ENCODE assay signal across 8 mouse cellular contexts in the genomic region with DNA sequence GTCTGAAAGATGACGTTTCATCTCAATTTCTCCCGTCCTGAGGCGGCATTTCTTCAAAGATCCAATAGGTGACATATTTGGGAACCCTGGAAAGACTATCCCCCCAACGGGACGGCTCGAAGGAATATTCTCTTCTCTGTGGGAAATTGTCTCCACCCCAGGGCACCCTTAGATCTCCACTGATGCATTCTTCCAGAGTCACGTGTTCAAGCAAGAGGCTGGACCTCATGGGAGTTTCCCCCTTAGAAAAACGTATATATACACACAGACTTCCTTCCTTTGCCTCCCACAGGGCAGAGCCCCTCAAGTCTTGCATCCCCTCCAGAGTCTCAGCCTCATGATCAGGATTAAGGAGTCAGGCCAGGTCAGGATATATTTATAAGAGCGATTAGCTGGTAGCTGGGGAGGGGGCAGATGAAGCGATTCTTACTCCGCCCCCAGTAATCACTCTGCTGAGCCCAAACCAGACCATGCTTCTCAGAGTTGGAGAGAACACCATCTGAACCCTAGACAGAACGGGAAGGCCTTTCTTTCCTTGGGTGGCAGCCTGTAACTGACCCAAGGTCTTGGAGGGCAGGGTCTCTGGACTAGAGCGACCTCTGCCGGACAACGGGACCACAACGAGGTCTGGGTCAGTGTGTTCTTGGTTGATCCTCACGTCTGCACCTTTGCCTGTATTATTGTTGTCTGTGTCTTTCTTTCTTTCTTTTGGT. TPM values are rescaled to one million over a fixed set of nuclear protein-coding genes. Genes with fewer than 3 reads are reported as not detected.
DNase-seq lines count a peak whose midpoint lies in the region; ATAC-seq lines count a peak whose summit lies in the region.

Gene Rtbdn (plus strand): TSS at position 464 of the 713 bp plus-strand sequence.

- H3K27me3 ChIP-seq in heart, embryonic 15.5 days: peaks cover 84% of the 10 kb centered on the region
- peaks cover 54% of the 10 kb centered on the region for H3K27me3 ChIP-seq in forebrain, embryonic 15.5 days

- H3K36me3 ChIP-seq in heart, embryonic 15.5 days: no peaks in the 10 kb centered on the region
- H3K36me3 ChIP-seq in forebrain, embryonic 15.5 days: no peaks in the 10 kb centered on the region

- no peak for DNase-seq in heart, adult 8-10 months (ENCODE audit: low spot score)
- DNase-seq in brain, adult 2 months (ENCODE audit: low read depth, low spot score): peak; percentile 77
- no peak for DNase-seq in adrenal gland, adult 8-10 months
- no peak for DNase-seq in spleen, postnatal 14 days (ENCODE audit: low spot score in 2 of 2)

- ATAC-seq in heart, embryonic 15.5 days (replicated peaks; ENCODE audit: insufficient number of reproducible peaks, insufficient read depth, low FRiP score, low read depth): 0 out of 2 replicates have a peak, but pooled peaks have one; percentile 11
- peak; percentile 24; the same call in 1 of the 2 replicates for ATAC-seq in forebrain, embryonic 15.5 days (replicated peaks)
- peak; percentile 35; the same call in 1 of the 2 replicates for ATAC-seq in megakaryocyte, adult 5-6 weeks (ENCODE audit: poor library complexity, severe bottlenecking)
- ATAC-seq in megakaryocyte progenitor cell, adult 5-6 weeks (replicated peaks; ENCODE audit: poor library complexity): no peak

- no peak within 1 kb of the TSS for H3K27ac ChIP-seq in heart, embryonic 15.5 days
- peak within 1 kb of the TSS; percentile 46 for H3K27ac ChIP-seq in forebrain, embryonic 15.5 days (replicated peaks)

- H3K4me3 ChIP-seq in heart, embryonic 15.5 days: peak within 1 kb of the TSS; percentile 43
- H3K4me3 ChIP-seq in forebrain, embryonic 15.5 days: peak within 1 kb of the TSS; percentile 63

- peaks cover 15% of the 10 kb centered on the region for H3K4me1 ChIP-seq in heart, embryonic 15.5 days (replicated peaks)
- H3K4me1 ChIP-seq in forebrain, embryonic 15.5 days: peaks cover 29% of the 10 kb centered on the region

- 10% methylated on average over 17 of the region's 17 CpGs for WGBS in heart, embryonic 15.5 days
- 6% methylated on average over 17 of the region's 17 CpGs for WGBS in forebrain, embryonic 15.5 days

- H3K9ac ChIP-seq in heart, embryonic 15.5 days: no peak within 1 kb of the TSS
- peak within 1 kb of the TSS; percentile 70 for H3K9ac ChIP-seq in forebrain, embryonic 15.5 days (replicated peaks)

- peak within 1 kb of the TSS; percentile 63 for H3K4me2 ChIP-seq in heart, embryonic 15.5 days
- H3K4me2 ChIP-seq in forebrain, embryonic 15.5 days (replicated peaks): peak within 1 kb of the TSS; percentile 78

- H3K9me3 ChIP-seq in heart, embryonic 15.5 days (replicated peaks): no peaks in the 10 kb centered on the region
- H3K9me3 ChIP-seq in forebrain, embryonic 15.5 days: no peaks in the 10 kb centered on the region

RNA-seq across cellular contexts. Expression of gene Rtbdn, which starts in this region (rescaled TPM):
- polyA plus RNA-seq in heart, embryonic 15.5 days (2015; fragmentation: Nextera tagmentation; extraction: Ambion mirVana): 0.26 TPM in 1 of 2 replicates, not detected in the other
- not detected for total RNA-seq in heart, adult 8-10 months (2022)
- 2.0 and 2.3 TPM in 2 replicates for polyA plus RNA-seq in forebrain, embryonic 15.5 days (2015; fragmentation: Nextera tagmentation; extraction: Ambion mirVana)
- not detected in 2 replicates for total RNA-seq in megakaryocyte, adult 5-6 weeks (2015)
- not detected in 2 replicates for total RNA-seq in megakaryocyte, adult 5-6 weeks (2017)
- total RNA-seq in adrenal gland, adult 8-10 months (2022): under 1 TPM in 2 of 4 experiments, not detected in 2; 0.28 to 0.40 TPM
- total RNA-seq in megakaryocyte progenitor cell, adult 5-6 weeks (2015): not detected in 2 replicates
- total RNA-seq in megakaryocyte progenitor cell, adult 5-6 weeks (2017): not detected in 2 replicates

Comparison
In these comparisons a context has a peak if more than half of its experiments do, and no peak if none do; other contexts are left out.
1. Peak in ATAC-seq, H3K4me3 ChIP-seq and H3K4me2 ChIP-seq in heart, embryonic 15.5 days; RNA of the gene not detected or under 1 TPM.
2. Peak in ATAC-seq in megakaryocyte, adult 5-6 weeks; RNA of the gene not detected or under 1 TPM.